Mouse (Mus musculus): ENCODE measurements at regions not wholly inside any gene's neighbourhood (a gene's known extent, or its start where the extent isn't known, plus 50 kb on each side); places are given as distances from the start of the nearest gene placed in this dataset.

- in situ Hi-C loops (cut with MseI, MboI): no loop called here
These were observed 695.7 kb upstream of the Kif18a start for GRCm38 (mm10) chr2:108584799-108585198.

GRCm38 (mm10) chr2:108593555-108593954 lies 687.0 kb upstream of the Kif18a start:
- in situ Hi-C loops (cut with MseI, MboI): no loop called here

- in situ Hi-C loops (cut with MseI, MboI): no loop called here
These were observed 680.2 kb upstream of the Kif18a start for GRCm38 (mm10) chr2:108600346-108600745.

- in situ Hi-C loops (cut with MseI, MboI): no loop called here
These were observed 661.0 kb upstream of the Kif18a start for GRCm38 (mm10) chr2:108619580-108619979.

- in situ Hi-C loops (cut with MseI, MboI): no loop called here
These were observed 658.0 kb upstream of the Kif18a start for GRCm38 (mm10) chr2:108622367-108623162.

- in situ Hi-C loops (cut with MseI, MboI): no loop called here
These were observed 644.9 kb upstream of the Kif18a start for GRCm38 (mm10) chr2:108635644-108636043.

GRCm38 (mm10) chr2:108660697-108661388 lies 619.7 kb upstream of the Kif18a start:
- in situ Hi-C loops (cut with MseI, MboI): no loop called here

GRCm38 (mm10) chr2:108677777-108678380 lies 602.7 kb upstream of the Kif18a start:
- in situ Hi-C loops (cut with MseI, MboI): no loop called here

- in situ Hi-C loops (cut with MseI, MboI): no loop called here
These were observed 599.0 kb upstream of the Kif18a start for GRCm38 (mm10) chr2:108681574-108681973.

GRCm38 (mm10) chr2:108686019-108686743 lies 594.4 kb upstream of the Kif18a start:
- in situ Hi-C loops (cut with MseI, MboI): no loop called here

- in situ Hi-C loops (cut with MseI, MboI): no loop called here
These were observed 590.4 kb upstream of the Kif18a start for GRCm38 (mm10) chr2:108690091-108690490.

- in situ Hi-C loops (cut with MseI, MboI): no loop called here
These were observed 589.2 kb upstream of the Kif18a start for GRCm38 (mm10) chr2:108691156-108692007.

GRCm38 (mm10) chr2:108701308-108701707 lies 579.2 kb upstream of the Kif18a start:
- in situ Hi-C loops (cut with MseI, MboI): no loop called here

GRCm38 (mm10) chr2:108707856-108708855 lies 572.4 kb upstream of the Kif18a start:
- in situ Hi-C loops (cut with MseI, MboI): no loop called here

- in situ Hi-C loops (cut with MseI, MboI): no loop called here
These were observed 538.5 kb upstream of the Kif18a start for GRCm38 (mm10) chr2:108742079-108742478.

GRCm38 (mm10) chr2:108743511-108743910 lies 537.0 kb upstream of the Kif18a start:
- in situ Hi-C loops (cut with MseI, MboI): no loop called here

- in situ Hi-C loops (cut with MseI, MboI): no loop called here
These were observed 535.7 kb upstream of the Kif18a start for GRCm38 (mm10) chr2:108744797-108745196.

GRCm38 (mm10) chr2:108753494-108754225 lies 526.9 kb upstream of the Kif18a start:
- in situ Hi-C loops (cut with MseI, MboI): no loop called here

- in situ Hi-C loops (cut with MseI, MboI): no loop called here
These were observed 524.7 kb upstream of the Kif18a start for GRCm38 (mm10) chr2:108755821-108756220.
